Mouse (Mus musculus): ENCODE measurements at regions not wholly inside any gene's neighbourhood (a gene's known extent, or its start where the extent isn't known, plus 50 kb on each side); places are given as distances from the start of the nearest gene placed in this dataset.

GRCm38 (mm10) chr8:30797341-30797740 lies 2631.2 kb upstream of the 5930422O12Rik start:
- 100% methylated on average over 1 of the region's 1 CpGs for WGBS
- DNase-seq (ENCODE audit: low read depth, low spot score) = no peak

- 84% methylated on average over 5 of the region's 5 CpGs for WGBS
- DNase-seq (ENCODE audit: low read depth, low spot score) = no peak
These were observed 2611.5 kb upstream of the 5930422O12Rik start for GRCm38 (mm10) chr8:30817028-30817427.

GRCm38 (mm10) chr8:30822835-30823587 lies 2605.5 kb upstream of the 5930422O12Rik start:
- no peak for DNase-seq (ENCODE audit: low read depth, low spot score)
- WGBS = 47% methylated on average over 25 of the region's 25 CpGs

GRCm38 (mm10) chr8:30823588-30823938 lies 2604.9 kb upstream of the 5930422O12Rik start:
- peak; percentile 54 for DNase-seq (ENCODE audit: low read depth, low spot score)
- WGBS = 39% methylated on average over 11 of the region's 11 CpGs

GRCm38 (mm10) chr8:30826021-30826420 lies 2602.5 kb upstream of the 5930422O12Rik start:
- DNase-seq (ENCODE audit: low read depth, low spot score) = no peak
- 63% methylated on average over 4 of the region's 4 CpGs for WGBS

GRCm38 (mm10) chr8:30838056-30838455 lies 2590.5 kb upstream of the 5930422O12Rik start:
- no peak for DNase-seq (ENCODE audit: low read depth, low spot score)
- 74% methylated on average over 8 of the region's 8 CpGs for WGBS

GRCm38 (mm10) chr8:30840064-30840463 lies 2588.4 kb upstream of the 5930422O12Rik start:
- 38% methylated on average over 8 of the region's 8 CpGs for WGBS

GRCm38 (mm10) chr8:30863017-30863416 lies 2565.5 kb upstream of the 5930422O12Rik start:
- no peak for DNase-seq (ENCODE audit: low read depth, low spot score)
- WGBS = 59% methylated on average over 4 of the region's 4 CpGs

More at GRCm38 (mm10) chr8:30840064-30840463, 2588.4 kb upstream of the 5930422O12Rik start:
- no peak for DNase-seq (ENCODE audit: low read depth, low spot score)

GRCm38 (mm10) chr8:30906044-30906695 lies 2522.3 kb upstream of the 5930422O12Rik start:
- WGBS = 85% methylated on average over 11 of the region's 11 CpGs
- no peak for DNase-seq (ENCODE audit: low read depth, low spot score)

- WGBS = 34% methylated on average over 5 of the region's 5 CpGs
- no peak for DNase-seq (ENCODE audit: low read depth, low spot score)
These were observed 2514.8 kb upstream of the 5930422O12Rik start for GRCm38 (mm10) chr8:30913664-30914063.

GRCm38 (mm10) chr8:30915127-30915526 lies 2513.4 kb upstream of the 5930422O12Rik start:
- 63% methylated on average over 7 of the region's 7 CpGs for WGBS

GRCm38 (mm10) chr8:30915601-30916171 lies 2512.8 kb upstream of the 5930422O12Rik start:
- 9% methylated on average over 13 of the region's 13 CpGs for WGBS
- DNase-seq (ENCODE audit: low read depth, low spot score) = no peak

More at GRCm38 (mm10) chr8:30915127-30915526, 2513.4 kb upstream of the 5930422O12Rik start:
- no peak for DNase-seq (ENCODE audit: low read depth, low spot score)

- WGBS = 10% methylated on average over 12 of the region's 12 CpGs
- no peak for DNase-seq (ENCODE audit: low read depth, low spot score)
These were observed 2512.2 kb upstream of the 5930422O12Rik start for GRCm38 (mm10) chr8:30916184-30916751.

- DNase-seq (ENCODE audit: low read depth, low spot score) = no peak
- 91% methylated on average over 12 of the region's 12 CpGs for WGBS
These were observed 2507.1 kb upstream of the 5930422O12Rik start for GRCm38 (mm10) chr8:30921451-30921850.

- WGBS = 42% methylated on average over 18 of the region's 18 CpGs
- peak; percentile 11 for DNase-seq (ENCODE audit: low read depth, low spot score)
These were observed 2505.0 kb upstream of the 5930422O12Rik start for GRCm38 (mm10) chr8:30923301-30924159.

- 44% methylated on average over 5 of the region's 5 CpGs for WGBS
- no peak for DNase-seq (ENCODE audit: low read depth, low spot score)
These were observed 2504.4 kb upstream of the 5930422O12Rik start for GRCm38 (mm10) chr8:30924160-30924534.

GRCm38 (mm10) chr8:30924656-30925055 lies 2503.9 kb upstream of the 5930422O12Rik start:
- 71% methylated on average over 6 of the region's 6 CpGs for WGBS
- DNase-seq (ENCODE audit: low read depth, low spot score) = no peak

- 78% methylated on average over 4 of the region's 4 CpGs for WGBS
- no peak for DNase-seq (ENCODE audit: low read depth, low spot score)
These were observed 2490.9 kb upstream of the 5930422O12Rik start for GRCm38 (mm10) chr8:30937449-30938075.

GRCm38 (mm10) chr8:30940901-30941300 lies 2487.6 kb upstream of the 5930422O12Rik start:
- WGBS = 23% methylated on average over 4 of the region's 4 CpGs
- no peak for DNase-seq (ENCODE audit: low read depth, low spot score)

All from large intestine, adult 2 months (tissue).